Mouse (Mus musculus) cortical plate, adult 2 months (tissue): Measurements from ENCODE around the gene Muc1.

Experiments used
- CTCF ChIP-seq: fragments of 200-500 bp; IDR thresholded peaks from 2 replicates; pipeline ENCODE4 v1.5.1; 2011; ENCODE audit warnings: mild to moderate bottlenecking, control low read depth, low read length; ENCODE audit not compliant: insufficient read depth; ENCODE audit errors: extremely low read depth
- POLR2A ChIP-seq: fragments of 200-500 bp; IDR thresholded peaks from 2 replicates; pipeline ENCODE4 v1.6.1; 2011; ENCODE audit warnings: mild to moderate bottlenecking, low read length, control low read depth; ENCODE audit not compliant: insufficient read depth; ENCODE audit errors: extremely low read depth

DNA sequence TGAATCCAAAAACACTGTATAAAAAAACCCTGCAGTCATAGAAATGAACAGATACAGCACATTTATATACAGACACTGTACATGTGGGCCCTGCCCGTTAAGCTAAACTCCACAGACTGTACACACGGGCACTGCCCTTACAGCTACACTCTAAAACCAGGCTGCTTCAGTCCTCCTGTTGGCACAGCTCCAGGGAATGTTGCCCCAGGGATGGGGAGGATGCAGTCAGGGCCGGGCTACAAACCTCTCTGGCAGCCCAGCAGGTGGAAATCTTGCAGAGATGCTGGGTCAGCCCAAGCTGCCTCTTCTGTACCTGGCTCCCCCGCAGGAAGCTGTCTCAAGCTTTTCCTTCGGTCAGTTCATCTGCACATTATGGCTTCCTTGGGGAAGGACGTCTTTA is 42.9 kb downstream of the Muc1 start:
- TF ChIP-seq POLR2A (no peak), CTCF (no peak)
